Mouse (Mus musculus) C2C12 (cell line): ENCODE data around the gene Ccl2. TPM values are rescaled to one million over a fixed set of nuclear protein-coding genes. Genes with fewer than 3 reads are reported as not detected.

Experiments used
- H3K27me3 ChIP-seq: one replicate; pipeline ENCODE4 v1.6.1; 2011; ENCODE audit not compliant: control insufficient read depth, insufficient read depth, insufficient read length
- H3K36me3 ChIP-seq: one replicate; pipeline ENCODE4 v1.6.1; 2011; ENCODE audit not compliant: control insufficient read depth, insufficient read depth
- H3K4me3 ChIP-seq: one replicate; pipeline ENCODE4 v1.5.1; 2011; ENCODE audit warnings: mild to moderate bottlenecking, control low read depth; ENCODE audit not compliant: poor library complexity, insufficient read depth, severe bottlenecking
- H3K79me2 ChIP-seq: one replicate; pipeline ENCODE4 v1.6.1; 2011; ENCODE audit not compliant: control insufficient read depth, insufficient read depth
- H3K79me3 ChIP-seq: one replicate; pipeline ENCODE4 v1.6.1; 2011; ENCODE audit warnings: low read depth, control low read depth
- H3ac ChIP-seq: one replicate; pipeline ENCODE3; 2011; ENCODE audit warnings: low read depth; ENCODE audit not compliant: control insufficient read depth, insufficient read length
- CEBPB ChIP-seq: IDR thresholded peaks from one replicate; pipeline ENCODE4 v1.6.1; 2011; ENCODE audit warnings: low read depth, mild to moderate bottlenecking, control low read depth, moderate library complexity
- CTCF ChIP-seq: IDR thresholded peaks from one replicate; pipeline ENCODE4 v1.5.1; 2011; ENCODE audit not compliant: control insufficient read depth, insufficient read depth, insufficient read length
- FOSL1 ChIP-seq: IDR thresholded peaks from one replicate; pipeline ENCODE4 v1.8.0; 2011; ENCODE audit warnings: mild to moderate bottlenecking, low read length; ENCODE audit not compliant: poor library complexity, insufficient read depth, severe bottlenecking
- MAX ChIP-seq: IDR thresholded peaks from one replicate; pipeline ENCODE4 v1.6.1; 2011; ENCODE audit warnings: mild to moderate bottlenecking, control low read depth
- MYOD1 ChIP-seq: IDR thresholded peaks from one replicate; pipeline ENCODE4 v1.6.1; 2011; ENCODE audit warnings: low read depth; ENCODE audit not compliant: control insufficient read depth, insufficient read length
- MYOG ChIP-seq: IDR thresholded peaks from one replicate; pipeline ENCODE4 v1.6.1; 2011; ENCODE audit not compliant: control insufficient read depth, insufficient read length; ENCODE audit errors: extremely low read depth
- USF1 ChIP-seq: IDR thresholded peaks from one replicate; pipeline ENCODE4 v1.6.1; 2011; ENCODE audit warnings: low read depth, mild to moderate bottlenecking, control low read depth, moderate library complexity
- polyA plus RNA-seq: library from polyadenylated mRNA; unstranded; fragments of >200 nt; fragmentation: generic; extraction: Trizol; gene quantifications from one replicate; pipeline ENCODE4 v1.2.1, GENCODE M21; 2012; ENCODE audit warnings: missing spikeins

Gene Ccl2
- polyA plus RNA-seq, 1 experiment = 31.4 TPM

GRCm38 (mm10) chr11:82062226-82062625 lies 26.9 kb downstream of the Ccl2 start:
- Histone ChIP-seq H3ac (no peak overlapping the region), H3K4me3 (no peak overlapping the region), H3K36me3 (no peaks in the 10 kb centered on the region), H3K79me3 (no peaks in the 10 kb centered on the region), H3K27me3 (no peaks in the 10 kb centered on the region), H3K79me2 (no peaks in the 10 kb centered on the region)
- TF ChIP-seq MYOG (no peak), MYOD1 (no peak), FOSL1 (no peak), CTCF (no peak), CEBPB (no peak), MAX (no peak), USF1 (no peak)

- Histone ChIP-seq H3K27me3 (no peaks in the 10 kb centered on the region), H3ac (no peak overlapping the region), H3K79me3 (no peaks in the 10 kb centered on the region), H3K4me3 (no peak overlapping the region), H3K79me2 (no peaks in the 10 kb centered on the region), H3K36me3 (no peaks in the 10 kb centered on the region)
- TF ChIP-seq MAX (no peak), CTCF (no peak), CEBPB (no peak), FOSL1 (no peak)
Observed at GRCm38 (mm10) chr11:82063454-82063853, 28.1 kb downstream of the Ccl2 start.

DNA sequence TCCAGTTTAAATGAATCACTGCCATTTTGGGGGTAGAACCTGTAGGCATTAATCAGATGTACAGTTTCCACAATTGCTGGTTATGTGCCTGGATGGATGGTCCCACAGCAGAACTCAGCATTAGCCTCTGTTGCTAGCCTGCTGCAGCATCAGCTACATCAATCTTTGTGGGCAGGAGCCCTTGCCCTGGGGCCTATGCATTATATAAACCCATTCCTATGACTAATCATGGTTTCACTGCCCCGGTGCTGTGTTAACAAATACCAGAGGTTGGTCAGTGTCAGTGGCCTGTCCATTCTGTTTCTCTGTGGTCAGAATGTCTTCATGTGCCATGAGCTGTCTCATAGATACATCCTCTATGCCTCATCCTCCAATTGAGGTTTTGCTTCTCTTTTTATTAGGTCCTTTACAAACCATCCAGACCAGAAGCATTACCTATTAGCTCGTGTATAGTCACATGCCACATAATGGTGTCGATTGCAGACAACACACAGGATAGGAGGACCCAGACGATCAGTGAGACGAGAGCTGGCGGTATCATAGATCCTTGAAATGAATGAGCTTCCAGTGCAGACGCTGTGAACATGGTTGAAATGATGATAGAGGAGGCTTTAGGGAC lies 31.7 kb downstream of the Ccl2 start:
- Histone ChIP-seq H3K27me3 (no peaks in the 10 kb centered on the region), H3K79me3 (no peaks in the 10 kb centered on the region), H3K79me2 (no peaks in the 10 kb centered on the region), H3K36me3 (no peaks in the 10 kb centered on the region), H3K4me3 (no peak overlapping the region), H3ac (no peak overlapping the region)
- TF ChIP-seq CEBPB = peak; percentile 64
- no peak for TF ChIP-seq CTCF
- peak; percentile 61 for TF ChIP-seq FOSL1
- TF ChIP-seq MYOD1 = peak; percentile 17
- TF ChIP-seq MYOG = no peak
- TF ChIP-seq MAX = peak; percentile 57
- TF ChIP-seq USF1 = peak; percentile 91

DNA sequence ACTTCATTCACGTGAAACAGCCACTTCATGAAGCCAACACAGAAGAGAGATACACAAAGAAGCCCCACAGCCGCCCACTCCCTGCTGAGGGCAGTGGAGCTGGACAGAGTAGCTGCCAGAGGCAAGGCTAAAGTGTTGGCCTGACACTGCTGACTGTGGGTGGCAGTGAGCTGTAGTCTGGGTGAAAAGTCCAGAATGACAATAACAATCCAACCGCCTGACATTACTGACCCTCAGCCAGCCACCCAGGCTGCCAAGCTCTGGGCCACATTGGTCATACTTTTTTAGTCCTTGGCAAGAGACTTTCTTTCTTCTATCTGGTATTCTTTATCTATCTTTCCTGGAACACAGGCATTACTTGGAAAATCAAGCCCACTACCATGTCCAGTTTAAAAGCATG lies 35.7 kb downstream of the Ccl2 start:
- H3K79me3 ChIP-seq = no peaks in the 10 kb centered on the region
- H3K27me3 ChIP-seq = no peaks in the 10 kb centered on the region
- TF ChIP-seq CTCF (no peak), MYOG (no peak), MAX (no peak), FOSL1 (no peak), USF1 (no peak), MYOD1 (no peak), CEBPB (no peak)

DNA sequence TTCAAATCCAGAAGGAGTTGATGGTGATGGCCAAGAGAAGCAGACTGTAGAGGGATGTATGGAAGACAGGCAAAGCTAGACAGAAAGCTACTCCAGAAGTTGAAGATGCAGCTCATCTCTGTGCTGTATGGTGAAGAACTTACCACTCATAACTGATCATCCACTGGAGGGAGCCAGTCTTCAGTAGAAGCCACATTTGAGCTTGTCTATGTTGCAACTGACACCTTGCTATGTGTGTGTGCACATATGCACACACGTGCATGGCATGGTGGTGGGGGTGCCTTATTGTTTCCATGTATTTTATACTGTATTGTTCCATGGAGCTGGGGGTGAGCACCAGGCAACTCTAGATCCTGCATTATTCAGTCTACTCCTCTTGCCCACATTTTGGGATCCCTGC lies 37.0 kb downstream of the Ccl2 start:
- H3K36me3 ChIP-seq = no peaks in the 10 kb centered on the region
- H3K4me3 ChIP-seq = no peak overlapping the region
- H3ac ChIP-seq = no peak overlapping the region
- H3K79me3 ChIP-seq = no peaks in the 10 kb centered on the region
- TF ChIP-seq CEBPB (peak; percentile 42), MAX (no peak), CTCF (no peak)
- no peaks in the 10 kb centered on the region for H3K79me2 ChIP-seq
- no peaks in the 10 kb centered on the region for H3K27me3 ChIP-seq

More for the DNA sequence above, 35.7 kb downstream of the Ccl2 start:
- no peak overlapping the region for H3ac ChIP-seq
- H3K36me3 ChIP-seq = no peaks in the 10 kb centered on the region
- H3K4me3 ChIP-seq = no peak overlapping the region
- H3K79me2 ChIP-seq = no peaks in the 10 kb centered on the region

- no peaks in the 10 kb centered on the region for H3K79me2 ChIP-seq
- no peaks in the 10 kb centered on the region for H3K79me3 ChIP-seq
- H3ac ChIP-seq = no peak overlapping the region
- TF ChIP-seq USF1 = no peak
- no peak for TF ChIP-seq FOSL1
- no peak for TF ChIP-seq CEBPB
- TF ChIP-seq CTCF = no peak
- TF ChIP-seq MAX = no peak
- no peak for TF ChIP-seq MYOG
- no peak for TF ChIP-seq MYOD1
- no peaks in the 10 kb centered on the region for H3K36me3 ChIP-seq
- H3K4me3 ChIP-seq = no peak overlapping the region
- H3K27me3 ChIP-seq = no peaks in the 10 kb centered on the region
Observed at GRCm38 (mm10) chr11:82072984-82073383, 37.6 kb downstream of the Ccl2 start.
